Comparison of ENCODE assay signal across 17 mouse cellular contexts in the genomic region with DNA sequence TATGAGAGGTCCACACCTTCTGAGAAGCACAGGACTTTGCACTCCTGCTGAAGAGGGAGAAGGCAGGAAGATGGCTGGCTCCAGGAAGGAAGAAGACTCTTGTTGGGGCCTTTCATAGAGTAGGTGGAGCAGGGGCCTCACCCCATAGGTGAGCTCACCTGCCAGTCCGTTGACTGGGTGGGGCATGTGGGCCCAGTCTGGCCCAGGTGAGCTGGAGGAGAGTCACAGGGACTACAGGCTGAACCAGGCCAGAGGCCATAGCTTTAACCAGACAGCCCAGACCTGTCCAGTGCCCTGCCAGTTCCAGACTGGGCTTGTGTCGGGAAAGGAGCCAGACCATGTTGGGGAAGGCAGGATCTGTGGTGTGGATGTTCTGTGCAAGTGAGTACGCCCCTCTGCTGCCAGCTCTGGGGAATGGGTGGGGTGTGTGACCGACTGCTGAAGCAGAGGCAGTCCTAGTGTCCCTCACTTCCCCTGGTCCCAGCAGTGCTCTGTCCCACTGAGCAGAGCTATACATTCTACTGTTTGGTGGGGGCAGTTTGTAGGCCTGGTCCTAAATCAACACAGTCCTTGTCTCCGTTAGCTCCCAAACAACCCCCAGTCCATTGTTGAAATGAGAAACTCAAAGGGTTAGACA. TPM values are rescaled to one million over a fixed set of nuclear protein-coding genes. Genes with fewer than 3 reads are reported as not detected.
DNase-seq lines count a peak whose midpoint lies in the region; ATAC-seq lines count a peak whose summit lies in the region.
"Had no signal": no experiment of that assay in that cellular context is flagged by ENCODE, and none has a peak within 500 bp of the region (broad histone marks: within the 10 kb centered on the region; RNA-seq: fewer than 3 reads in every experiment).

Gene Gpa33, plus strand, starts transcription at position 15 of the 637 bp plus-strand sequence.

- intact Hi-C loops in heart, postnatal 14 days (cut with DNase I) = no loop called here

- H3K4me2 ChIP-seq in heart, embryonic 11.5 days = no peak within 1 kb of the TSS
- H3K4me2 ChIP-seq: liver, embryonic 15.5 days; neural tube, embryonic 15.5 days had no signal

- 64% methylated on average over 5 of the region's 5 CpGs for WGBS in heart, embryonic 11.5 days (ENCODE audit: insufficient replicate concordance)
- WGBS in large intestine, adult 2 months = 31% methylated on average over 5 of the region's 5 CpGs

- peaks cover 50% of the 10 kb centered on the region for H3K4me1 ChIP-seq in heart, embryonic 11.5 days (ENCODE audit: control insufficient read depth, insufficient read depth, low read length)

- no peaks in the 10 kb centered on the region for H3K36me3 ChIP-seq in heart, embryonic 11.5 days (ENCODE audit: control insufficient read depth, insufficient read depth, low read length)
- H3K36me3 ChIP-seq: liver, embryonic 15.5 days; neural tube, embryonic 15.5 days had no signal

- H3K9me3 ChIP-seq in heart, embryonic 11.5 days (replicated peaks; ENCODE audit: control insufficient read depth, low read length) = no peaks in the 10 kb centered on the region
- H3K9me3 ChIP-seq: liver, embryonic 15.5 days; neural tube, embryonic 15.5 days had no signal

- ATAC-seq in heart, embryonic 11.5 days (replicated peaks; ENCODE audit: insufficient number of reproducible peaks, low FRiP score, low TSS enrichment) = no peak
- ATAC-seq: CD4-positive, CD25-positive, alpha-beta regulatory T cell, adult 4 months had no signal

- H3K27me3 ChIP-seq in heart, embryonic 11.5 days (ENCODE audit: control insufficient read depth, insufficient read depth, low read length) = no peaks in the 10 kb centered on the region
- H3K27me3 ChIP-seq: liver, embryonic 15.5 days; neural tube, embryonic 15.5 days had no signal

- no peak within 1 kb of the TSS for H3K27ac ChIP-seq in heart, embryonic 11.5 days (ENCODE audit: low read depth, low read length)
- H3K27ac ChIP-seq: liver, embryonic 15.5 days; macrophage; neural tube, embryonic 15.5 days had no signal

- DNase-seq in heart, postnatal 14 days = no peak
- peak; percentile 70 for DNase-seq in urinary bladder, adult 2 months (ENCODE audit: low spot score)
- DNase-seq in urinary bladder, postnatal 10 days (ENCODE audit: low spot score) = no peak
- peak; percentile 94 for DNase-seq in large intestine, adult 2 months (ENCODE audit: low read depth, low spot score)
- DNase-seq in urinary bladder, postnatal 36 days (ENCODE audit: low spot score in 2 of 2) = peak; percentile 81 to 86
- no peak for DNase-seq in right cerebral cortex, postnatal 36 days (ENCODE audit: low spot score in 2 of 2)
- no peak for DNase-seq in embryo, embryonic 10 days (ENCODE audit: low spot score)
- DNase-seq: adrenal gland, postnatal 36 days; embryo, embryonic 11 days; kidney, adult 2 months had no signal

- 0 out of 2 replicates have a peak within 1 kb of the TSS, but pooled peaks have one; percentile 23 for H3K9ac ChIP-seq in heart, embryonic 11.5 days (ENCODE audit: low read depth, low read length)
- H3K9ac ChIP-seq: liver, embryonic 15.5 days; neural tube, embryonic 15.5 days had no signal

- no peak within 1 kb of the TSS for H3K4me3 ChIP-seq in heart, embryonic 11.5 days (ENCODE audit: low read depth, low read length)
- H3K4me3 ChIP-seq: liver, embryonic 15.5 days; neural tube, embryonic 15.5 days had no signal

RNA-seq across cellular contexts. Expression of gene Gpa33, which starts in this region (rescaled TPM):
- polyA plus RNA-seq in heart, embryonic 11.5 days (2014; fragmentation: Nextera tagmentation; extraction: Ambion mirVana) = 0.15 TPM in 1 of 2 replicates, not detected in the other
- not detected for total RNA-seq in heart, postnatal 14 days (2021)
- polyA plus RNA-seq in urinary bladder, adult 2 months (2012; rRNA removed) = 57.3 and 59.9 TPM in 2 replicates
- 448 and 661 TPM in 2 replicates for polyA plus RNA-seq in large intestine, adult 2 months (2012; rRNA removed)
- total RNA-seq: left cerebral cortex, postnatal 36 days; midbrain, postnatal 0 days had no signal
- polyA plus RNA-seq: CD4-positive, CD25-positive, alpha-beta regulatory T cell, adult 4 months; macrophage; neural tube, embryonic 15.5 days had no signal

Comparison
In these comparisons a context has a peak if more than half of its experiments do, and no peak if none do; other contexts are left out.
1. RNA of gene Gpa33 (polyA plus RNA-seq): 448 to 661 TPM in large intestine, adult 2 months and 57.3 to 59.9 TPM in urinary bladder, adult 2 months; 0.15 TPM in heart, embryonic 11.5 days; every median in the first group is over 10 times any median in the second.
2. DNase-seq: peak in urinary bladder, adult 2 months (single experiment), large intestine, adult 2 months (single experiment) and urinary bladder, postnatal 36 days (2 of 2); none in heart, postnatal 14 days (0 of 2), urinary bladder, postnatal 10 days (single experiment), right cerebral cortex, postnatal 36 days (0 of 2) and embryo, embryonic 10 days (single experiment).